Mouse (Mus musculus): ENCODE measurements around the gene Igf2r. TPM values are rescaled to one million over a fixed set of nuclear protein-coding genes. Genes with fewer than 3 reads are reported as not detected.

Gene Igf2r
- polyA plus RNA-seq, 1 experiment from 2014 or later: 6.5 TPM

GRCm38 (mm10) chr17:12673871-12674270, 95.6 kb downstream of the Igf2r start:
- Histone ChIP-seq H3K9me3 (ENCODE audit: low read length) (no peaks in the 10 kb centered on the region), H3K36me3 (replicated peaks; ENCODE audit: insufficient read depth, low read length) (no peaks in the 10 kb centered on the region), H3K9ac (replicated peaks) (no peak overlapping the region), H3K4me2 (ENCODE audit: low read depth, low read length) (no peak overlapping the region), H3K4me1 (ENCODE audit: insufficient read depth) (peaks cover 14% of the 10 kb centered on the region), H3K4me3 (ENCODE audit: low read depth, low read length) (no peak overlapping the region), H3K27ac (ENCODE audit: low read depth) (no peak overlapping the region), H3K27me3 (ENCODE audit: insufficient read depth, low read length) (no peaks in the 10 kb centered on the region)
- no peak for DNase-seq
- TF ChIP-seq CTCF (IDR thresholded peaks at IDR 0.05; ENCODE audit: low read depth) (no peak), EP300 (IDR thresholded peaks at IDR 0.05; ENCODE audit: low read depth) (no peak)
- ATAC-seq: no peak
- WGBS (ENCODE audit: insufficient replicate concordance): 49% methylated on average over 3 of the region's 3 CpGs

- 64% methylated on average over 7 of the region's 7 CpGs for WGBS (ENCODE audit: insufficient replicate concordance)
- no peak for ATAC-seq
Observed at GRCm38 (mm10) chr17:12672285-12672790, 97.1 kb downstream of the Igf2r start.

GRCm38 (mm10) chr17:12671029-12671605, 98.3 kb downstream of the Igf2r start:
- Histone ChIP-seq H3K4me3 (ENCODE audit: low read depth, low read length) (no peak overlapping the region), H3K27ac (ENCODE audit: low read depth) (peak overlapping the region; percentile 60), H3K4me2 (ENCODE audit: low read depth, low read length) (no peak overlapping the region), H3K36me3 (replicated peaks; ENCODE audit: insufficient read depth, low read length) (no peaks in the 10 kb centered on the region), H3K27me3 (ENCODE audit: insufficient read depth, low read length) (no peaks in the 10 kb centered on the region), H3K4me1 (ENCODE audit: insufficient read depth) (peaks cover 15% of the 10 kb centered on the region), H3K9ac (replicated peaks) (no peak overlapping the region), H3K9me3 (ENCODE audit: low read length) (no peaks in the 10 kb centered on the region)
- WGBS (ENCODE audit: insufficient replicate concordance): 50% methylated on average over 5 of the region's 5 CpGs
- TF ChIP-seq CTCF (IDR thresholded peaks at IDR 0.05; ENCODE audit: low read depth) (no peak), EP300 (IDR thresholded peaks at IDR 0.05; ENCODE audit: low read depth) (peak; percentile 66)
- DNase-seq (peak; percentile 30), ATAC-seq (peak; percentile 52)

More at GRCm38 (mm10) chr17:12672285-12672790, 97.1 kb downstream of the Igf2r start:
- Histone ChIP-seq H3K4me1 (ENCODE audit: insufficient read depth) (peaks cover 15% of the 10 kb centered on the region), H3K4me2 (ENCODE audit: low read depth, low read length) (no peak overlapping the region), H3K9ac (replicated peaks) (no peak overlapping the region), H3K36me3 (replicated peaks; ENCODE audit: insufficient read depth, low read length) (no peaks in the 10 kb centered on the region), H3K27ac (ENCODE audit: low read depth) (no peak overlapping the region), H3K27me3 (ENCODE audit: insufficient read depth, low read length) (no peaks in the 10 kb centered on the region), H3K9me3 (ENCODE audit: low read length) (no peaks in the 10 kb centered on the region), H3K4me3 (ENCODE audit: low read depth, low read length) (no peak overlapping the region)
- DNase-seq: no peak
- TF ChIP-seq CTCF (IDR thresholded peaks at IDR 0.05; ENCODE audit: low read depth) (no peak), EP300 (IDR thresholded peaks at IDR 0.05; ENCODE audit: low read depth) (no peak)

- no peak for DNase-seq
- H3K4me2 ChIP-seq (ENCODE audit: low read depth, low read length): no peak overlapping the region
- no peaks in the 10 kb centered on the region for H3K9me3 ChIP-seq (ENCODE audit: low read length)
- no peak overlapping the region for H3K9ac ChIP-seq (replicated peaks)
- no peaks in the 10 kb centered on the region for H3K27me3 ChIP-seq (ENCODE audit: insufficient read depth, low read length)
- no peaks in the 10 kb centered on the region for H3K36me3 ChIP-seq (replicated peaks; ENCODE audit: insufficient read depth, low read length)
- ATAC-seq: peak; percentile 75
- no peak overlapping the region for H3K4me3 ChIP-seq (ENCODE audit: low read depth, low read length)
- H3K4me1 ChIP-seq (ENCODE audit: insufficient read depth): peaks cover 15% of the 10 kb centered on the region
- H3K27ac ChIP-seq (ENCODE audit: low read depth): peak overlapping the region; percentile 35; the same call in 1 of the 2 replicates
- TF ChIP-seq EP300 (IDR thresholded peaks at IDR 0.05; ENCODE audit: low read depth): no peak
Observed at GRCm38 (mm10) chr17:12669363-12669679, 100.1 kb downstream of the Igf2r start.

- TF ChIP-seq EP300 (IDR thresholded peaks at IDR 0.05; ENCODE audit: low read depth) (no peak; the same call in 1 of the 2 replicates), CTCF (IDR thresholded peaks at IDR 0.05; ENCODE audit: low read depth) (no peak)
- H3K27me3 ChIP-seq (ENCODE audit: insufficient read depth, low read length): no peaks in the 10 kb centered on the region
- peak overlapping the region; percentile 35; the same call in 1 of the 2 replicates for H3K27ac ChIP-seq (ENCODE audit: low read depth)
- peaks cover 15% of the 10 kb centered on the region for H3K4me1 ChIP-seq (ENCODE audit: insufficient read depth)
- WGBS (ENCODE audit: insufficient replicate concordance): 32% methylated on average over 7 of the region's 7 CpGs
- H3K36me3 ChIP-seq (replicated peaks; ENCODE audit: insufficient read depth, low read length): no peaks in the 10 kb centered on the region
- H3K9ac ChIP-seq (replicated peaks): no peak overlapping the region
- ATAC-seq (peak; percentile 80), DNase-seq (no peak)
- no peak overlapping the region for H3K4me3 ChIP-seq (ENCODE audit: low read depth, low read length)
- no peak overlapping the region for H3K4me2 ChIP-seq (ENCODE audit: low read depth, low read length)
- H3K9me3 ChIP-seq (ENCODE audit: low read length): no peaks in the 10 kb centered on the region
Observed at GRCm38 (mm10) chr17:12668478-12669362, 100.7 kb downstream of the Igf2r start.

- Histone ChIP-seq H3K27ac (ENCODE audit: low read depth) (no peak overlapping the region), H3K4me2 (ENCODE audit: low read depth, low read length) (no peak overlapping the region), H3K36me3 (replicated peaks; ENCODE audit: insufficient read depth, low read length) (no peaks in the 10 kb centered on the region), H3K4me3 (ENCODE audit: low read depth, low read length) (no peak overlapping the region), H3K9me3 (ENCODE audit: low read length) (no peaks in the 10 kb centered on the region), H3K27me3 (ENCODE audit: insufficient read depth, low read length) (no peaks in the 10 kb centered on the region), H3K4me1 (ENCODE audit: insufficient read depth) (peaks cover 7% of the 10 kb centered on the region; the same call in 1 of the 2 replicates), H3K9ac (replicated peaks) (no peak overlapping the region)
- 64% methylated on average over 8 of the region's 8 CpGs for WGBS (ENCODE audit: insufficient replicate concordance)
- ATAC-seq: no peak
- TF ChIP-seq EP300 (IDR thresholded peaks at IDR 0.05; ENCODE audit: low read depth) (no peak), CTCF (IDR thresholded peaks at IDR 0.05; ENCODE audit: low read depth) (no peak)
- no peak for DNase-seq
Observed at GRCm38 (mm10) chr17:12664156-12664555, 105.3 kb downstream of the Igf2r start.
